Mouse (Mus musculus): ENCODE measurements around the gene Nub1. TPM values are rescaled to one million over a fixed set of nuclear protein-coding genes. Genes with fewer than 3 reads are reported as not detected.

Gene Nub1
- polyA plus RNA-seq, 1 experiment from 2014 or later, result 30.8 TPM

GRCm38 (mm10) chr5:24709962-24710361 is 24.6 kb downstream of the Nub1 start:
- ATAC-seq (ENCODE audit: insufficient number of reproducible peaks, insufficient read depth, low FRiP score, low TSS enrichment, low read depth), result no peak
- whole genome bisulfite sequencing, result 64% methylated on average over 2 of the region's 2 CpGs
- no peak overlapping the region for H3K9ac ChIP-seq
- no peak overlapping the region for H3K27ac ChIP-seq
- H3K4me1 ChIP-seq, result no peaks in the 10 kb centered on the region
- H3K36me3 ChIP-seq, result peaks cover 99% of the 10 kb centered on the region
- H3K27me3 ChIP-seq, result no peaks in the 10 kb centered on the region
- H3K9me3 ChIP-seq, result peaks cover 11% of the 10 kb centered on the region; the same call in 1 of the 2 replicates
- H3K4me3 ChIP-seq, result no peak overlapping the region
- H3K4me2 ChIP-seq, result no peak overlapping the region

DNA sequence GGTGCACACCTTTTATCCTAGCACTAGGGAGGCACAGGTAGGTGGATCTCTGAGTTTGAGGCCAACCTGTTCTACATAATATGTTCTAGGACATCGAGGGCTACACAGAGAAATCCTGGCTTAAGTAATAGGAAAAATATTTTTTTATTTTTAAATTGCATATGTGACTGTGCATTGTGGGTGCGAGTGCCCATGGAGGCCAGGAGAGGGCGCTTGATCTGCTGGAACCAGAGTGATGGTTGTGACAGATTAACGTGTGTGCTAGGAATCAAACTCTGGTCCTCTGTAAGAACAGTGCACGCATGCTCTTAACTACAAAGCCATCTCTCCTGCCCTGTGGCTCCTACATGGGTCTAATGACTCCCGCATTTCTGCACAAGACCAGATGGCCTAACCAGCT is 26.3 kb downstream of the Nub1 start:
- Histone ChIP-seq H3K27me3 (no peaks in the 10 kb centered on the region), H3K9ac (no peak overlapping the region), H3K4me1 (no peaks in the 10 kb centered on the region), H3K9me3 (peaks cover 11% of the 10 kb centered on the region; the same call in 1 of the 2 replicates), H3K27ac (no peak overlapping the region), H3K4me3 (no peak overlapping the region), H3K4me2 (no peak overlapping the region), H3K36me3 (peaks cover 99% of the 10 kb centered on the region)
- WGBS, result 93% methylated on average over 6 of the region's 6 CpGs
- ATAC-seq (ENCODE audit: insufficient number of reproducible peaks, insufficient read depth, low FRiP score, low TSS enrichment, low read depth), result no peak

DNA sequence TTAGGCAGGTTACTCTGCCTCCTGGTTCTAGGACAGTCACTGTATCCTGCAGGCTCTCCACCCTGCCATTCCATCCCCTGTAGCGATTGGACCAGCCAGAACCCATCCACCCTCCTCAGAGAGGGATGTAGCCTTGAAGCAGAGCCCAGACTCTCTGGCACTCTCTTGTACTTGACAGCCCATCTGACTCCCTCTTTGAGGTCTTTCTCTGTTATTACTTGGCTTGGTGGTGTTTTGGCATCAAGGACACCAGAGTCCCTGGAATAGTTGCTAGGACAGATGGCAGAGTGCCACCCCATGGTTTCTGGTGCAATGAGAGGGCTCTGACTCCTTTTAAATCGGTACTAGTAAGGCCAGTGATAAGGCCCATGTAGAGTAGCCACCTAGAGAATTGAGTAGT is 27.9 kb downstream of the Nub1 start:
- Histone ChIP-seq H3K27ac (no peak overlapping the region), H3K4me1 (no peaks in the 10 kb centered on the region), H3K9ac (no peak overlapping the region), H3K9me3 (peaks cover 11% of the 10 kb centered on the region; the same call in 1 of the 2 replicates), H3K4me3 (no peak overlapping the region), H3K27me3 (no peaks in the 10 kb centered on the region), H3K4me2 (no peak overlapping the region), H3K36me3 (peaks cover 99% of the 10 kb centered on the region)
- no peak for ATAC-seq (ENCODE audit: insufficient number of reproducible peaks, insufficient read depth, low FRiP score, low TSS enrichment, low read depth)
- 93% methylated on average over 2 of the region's 2 CpGs for WGBS

DNA sequence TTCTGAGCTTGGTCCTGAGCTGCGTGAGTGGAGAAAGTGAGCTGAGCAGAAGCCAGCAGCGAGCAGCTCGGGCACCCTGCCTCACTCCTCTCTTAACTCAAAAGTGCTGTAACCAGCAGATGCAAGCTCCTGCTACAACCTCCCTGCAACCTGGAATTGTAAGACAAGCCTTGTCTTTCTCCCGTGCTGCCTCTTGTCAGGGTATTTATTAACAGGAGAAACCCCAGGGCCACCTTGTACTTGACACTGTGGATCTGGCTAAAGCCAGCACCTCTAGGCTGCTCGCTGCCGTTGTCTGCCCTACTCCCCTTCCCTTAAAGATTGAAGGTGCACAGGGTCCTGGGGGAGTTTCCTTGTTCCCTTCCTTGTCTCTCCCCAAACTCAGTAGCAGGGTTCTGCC is 28.7 kb downstream of the Nub1 start:
- no peak overlapping the region for H3K27ac ChIP-seq
- H3K36me3 ChIP-seq, result peaks cover 99% of the 10 kb centered on the region
- ATAC-seq (ENCODE audit: insufficient number of reproducible peaks, insufficient read depth, low FRiP score, low TSS enrichment, low read depth), result no peak
- no peaks in the 10 kb centered on the region for H3K27me3 ChIP-seq
- no peak overlapping the region for H3K9ac ChIP-seq
- H3K9me3 ChIP-seq, result peaks cover 11% of the 10 kb centered on the region; the same call in 1 of the 2 replicates
- WGBS, result 90% methylated on average over 6 of the region's 6 CpGs
- no peak overlapping the region for H3K4me2 ChIP-seq
- H3K4me1 ChIP-seq, result no peaks in the 10 kb centered on the region
- H3K4me3 ChIP-seq, result no peak overlapping the region

DNA sequence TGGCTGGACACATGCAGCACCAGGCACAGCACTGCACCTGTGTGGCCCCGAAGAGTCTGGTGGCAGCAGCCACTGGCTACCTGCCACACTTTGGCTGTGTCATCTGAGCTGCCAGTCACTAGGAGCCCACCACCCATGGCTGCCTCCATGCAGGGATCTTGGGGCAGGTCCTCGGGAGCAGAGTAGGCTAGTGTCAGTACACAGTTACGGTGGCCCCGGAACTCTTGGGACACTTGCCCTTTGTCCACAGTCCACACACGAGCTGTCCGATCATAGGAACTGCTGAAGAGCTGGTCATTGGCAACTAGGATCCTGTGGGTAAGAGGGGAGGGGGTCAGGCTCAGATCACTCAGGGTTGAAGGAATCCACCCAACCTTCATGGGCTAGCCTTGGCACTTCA is 32.7 kb downstream of the Nub1 start:
- Histone ChIP-seq H3K4me1 (no peaks in the 10 kb centered on the region), H3K36me3 (peaks cover 93% of the 10 kb centered on the region), H3K27me3 (no peaks in the 10 kb centered on the region), H3K9ac (no peak overlapping the region), H3K9me3 (no peaks in the 10 kb centered on the region), H3K27ac (no peak overlapping the region), H3K4me3 (no peak overlapping the region), H3K4me2 (no peak overlapping the region)
- no peak for ATAC-seq (ENCODE audit: insufficient number of reproducible peaks, insufficient read depth, low FRiP score, low TSS enrichment, low read depth)
- 93% methylated on average over 6 of the region's 6 CpGs for WGBS

GRCm38 (mm10) chr5:24719852-24720251 is 34.5 kb downstream of the Nub1 start:
- Histone ChIP-seq H3K27me3 (no peaks in the 10 kb centered on the region), H3K9ac (no peak overlapping the region), H3K4me1 (peaks cover 15% of the 10 kb centered on the region), H3K9me3 (no peaks in the 10 kb centered on the region), H3K27ac (no peak overlapping the region), H3K4me3 (no peak overlapping the region), H3K4me2 (no peak overlapping the region), H3K36me3 (peaks cover 75% of the 10 kb centered on the region)
- WGBS, result 84% methylated on average over 3 of the region's 3 CpGs
- ATAC-seq (ENCODE audit: insufficient number of reproducible peaks, insufficient read depth, low FRiP score, low TSS enrichment, low read depth), result no peak

DNA sequence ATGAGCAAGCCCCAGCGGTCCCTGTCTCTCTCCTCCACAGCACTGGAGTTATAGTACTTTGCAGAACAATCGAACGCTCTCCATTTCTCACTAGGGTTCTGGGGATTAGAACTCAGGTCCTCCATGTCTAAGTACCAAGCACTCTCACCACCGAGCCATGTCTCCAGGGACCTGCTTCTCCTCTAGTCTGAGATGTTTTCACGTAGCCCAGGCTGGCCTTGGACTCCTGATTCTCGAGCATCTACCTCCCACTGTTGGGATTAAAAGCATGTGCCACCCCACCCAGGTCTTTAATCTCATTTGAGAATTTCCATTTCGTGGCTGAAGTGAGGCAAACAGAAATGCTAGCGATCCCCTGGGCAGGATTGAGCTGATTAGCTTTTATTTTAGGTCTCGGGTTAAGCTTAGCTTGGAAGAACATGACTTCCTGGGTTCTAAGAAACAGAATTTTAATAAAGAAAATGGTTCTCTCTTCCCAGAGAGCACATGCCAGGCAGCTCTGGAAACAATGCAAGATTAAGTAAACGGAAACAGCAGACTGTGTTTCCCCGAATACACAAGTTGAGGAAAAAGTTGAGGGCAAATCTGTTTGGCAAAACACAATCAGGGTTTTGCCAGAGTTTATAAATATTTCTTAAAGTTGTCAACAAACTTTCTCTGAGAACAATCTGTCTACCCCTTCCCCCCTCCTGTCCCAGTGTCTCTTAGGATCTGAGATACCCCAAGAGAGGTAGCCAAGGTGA is 38.4 kb downstream of the Nub1 start:
- Histone ChIP-seq H3K9me3 (no peaks in the 10 kb centered on the region), H3K36me3 (peaks cover 51% of the 10 kb centered on the region), H3K27ac (peak overlapping the region; percentile 85), H3K4me1 (peaks cover 47% of the 10 kb centered on the region), H3K9ac (0 out of 2 replicates have a peak overlapping the region, but pooled peaks have one; percentile 44), H3K4me3 (no peak overlapping the region), H3K4me2 (peak overlapping the region; percentile 27), H3K27me3 (no peaks in the 10 kb centered on the region)
- 61% methylated on average over 11 of the region's 11 CpGs for WGBS
- ATAC-seq (ENCODE audit: insufficient number of reproducible peaks, insufficient read depth, low FRiP score, low TSS enrichment, low read depth), result no peak

GRCm38 (mm10) chr5:24724270-24724634 is 38.9 kb downstream of the Nub1 start:
- 74% methylated on average over 5 of the region's 5 CpGs for WGBS
- H3K36me3 ChIP-seq, result peaks cover 46% of the 10 kb centered on the region
- H3K27me3 ChIP-seq, result no peaks in the 10 kb centered on the region
- peak overlapping the region; percentile 85 for H3K27ac ChIP-seq
- H3K4me2 ChIP-seq, result peak overlapping the region; percentile 27
- H3K9ac ChIP-seq, result peak overlapping the region; percentile 44; the same call in 1 of the 2 replicates
- ATAC-seq (ENCODE audit: insufficient number of reproducible peaks, insufficient read depth, low FRiP score, low TSS enrichment, low read depth), result no peak
- H3K9me3 ChIP-seq, result no peaks in the 10 kb centered on the region
- peaks cover 50% of the 10 kb centered on the region for H3K4me1 ChIP-seq
- H3K4me3 ChIP-seq, result no peak overlapping the region

DNA sequence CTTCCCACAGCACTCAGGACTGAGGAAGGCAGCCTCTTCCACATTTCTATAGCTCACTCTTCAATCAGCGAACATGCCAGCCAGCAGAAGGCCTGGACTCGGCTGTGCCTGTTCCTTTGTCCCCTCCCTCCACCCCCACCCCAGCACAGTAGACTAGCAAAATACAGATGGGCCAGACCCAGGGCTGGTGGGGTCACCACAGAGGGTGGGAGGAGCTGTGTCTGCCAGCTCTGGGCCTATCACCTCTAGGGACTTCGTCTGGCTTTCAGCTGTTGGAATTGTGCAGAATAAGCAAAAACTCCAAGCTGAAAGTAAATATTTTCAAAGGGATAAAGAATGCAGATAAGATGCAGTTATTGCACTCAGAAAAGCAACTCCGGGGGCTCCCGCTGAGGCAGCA is 39.5 kb downstream of the Nub1 start:
- H3K36me3 ChIP-seq, result peaks cover 40% of the 10 kb centered on the region
- ATAC-seq (ENCODE audit: insufficient number of reproducible peaks, insufficient read depth, low FRiP score, low TSS enrichment, low read depth), result peak; percentile 77
- no peaks in the 10 kb centered on the region for H3K9me3 ChIP-seq
- no peaks in the 10 kb centered on the region for H3K27me3 ChIP-seq
- WGBS, result 32% methylated on average over 5 of the region's 5 CpGs
- peak overlapping the region; percentile 44 for H3K9ac ChIP-seq
- H3K4me1 ChIP-seq, result peaks cover 55% of the 10 kb centered on the region
- peak overlapping the region; percentile 85 for H3K27ac ChIP-seq
- peak overlapping the region; percentile 27 for H3K4me2 ChIP-seq
- no peak overlapping the region for H3K4me3 ChIP-seq

- H3K4me2 ChIP-seq, result peak overlapping the region; percentile 27
- H3K9ac ChIP-seq, result peak overlapping the region; percentile 17; the same call in 1 of the 2 replicates
- no peak for ATAC-seq (ENCODE audit: insufficient number of reproducible peaks, insufficient read depth, low FRiP score, low TSS enrichment, low read depth)
- H3K36me3 ChIP-seq, result peaks cover 33% of the 10 kb centered on the region
- H3K4me1 ChIP-seq, result peaks cover 57% of the 10 kb centered on the region
- peak overlapping the region; percentile 85 for H3K27ac ChIP-seq
- 64% methylated on average over 6 of the region's 6 CpGs for WGBS
- no peak overlapping the region for H3K4me3 ChIP-seq
- no peaks in the 10 kb centered on the region for H3K9me3 ChIP-seq
- no peaks in the 10 kb centered on the region for H3K27me3 ChIP-seq
Observed at GRCm38 (mm10) chr5:24725897-24726296, 40.6 kb downstream of the Nub1 start.

DNA sequence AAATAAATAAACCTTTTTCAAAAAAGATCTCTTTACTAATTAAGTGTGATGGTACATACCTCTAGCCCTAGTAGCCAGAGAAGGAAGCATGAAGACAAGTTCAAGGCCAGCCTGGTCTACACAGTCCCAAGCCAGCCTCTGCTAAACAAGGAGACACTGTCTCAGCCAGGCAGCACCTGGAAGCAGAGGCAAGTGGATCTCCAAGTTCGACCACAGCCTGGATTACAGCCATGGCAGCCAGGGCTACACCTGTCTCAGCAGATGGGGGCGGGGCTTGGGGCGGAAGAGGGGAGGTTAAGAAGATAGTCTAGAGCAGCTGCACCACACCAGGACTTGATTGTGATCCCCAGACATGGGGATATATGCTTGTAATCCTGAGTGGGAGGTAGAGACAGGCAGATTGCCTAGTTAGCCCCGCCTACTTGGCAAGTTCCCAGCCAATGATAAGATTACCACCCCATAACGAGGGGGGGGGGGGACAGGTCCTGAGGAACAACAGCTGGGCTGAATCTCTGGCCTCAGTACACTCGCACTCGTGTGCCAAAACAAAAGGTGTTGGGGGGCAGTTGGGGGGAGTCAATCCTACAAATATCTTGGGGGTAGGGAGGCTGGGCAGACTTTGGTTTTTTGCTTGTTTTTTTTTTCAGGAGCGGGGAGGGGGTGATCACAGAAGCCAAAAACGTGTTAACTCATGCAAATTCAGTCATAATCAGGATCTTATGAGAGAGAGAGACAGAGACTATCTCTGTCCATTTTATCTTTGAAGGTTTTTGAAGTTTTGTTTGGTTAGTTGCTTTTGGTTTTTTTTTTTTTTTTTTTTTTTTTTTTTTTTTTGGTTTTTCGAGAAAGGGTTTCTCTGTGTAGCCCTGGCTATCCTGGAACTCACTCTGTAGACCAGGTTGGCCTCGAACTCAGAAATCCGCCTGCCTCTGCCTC is 41.8 kb downstream of the Nub1 start:
- peaks cover 69% of the 10 kb centered on the region for H3K4me1 ChIP-seq
- no peak overlapping the region for H3K27ac ChIP-seq
- no peaks in the 10 kb centered on the region for H3K27me3 ChIP-seq
- no peak overlapping the region for H3K9ac ChIP-seq
- no peak overlapping the region for H3K4me3 ChIP-seq
- H3K9me3 ChIP-seq, result no peaks in the 10 kb centered on the region
- 64% methylated on average over 12 of the region's 12 CpGs for WGBS
- H3K4me2 ChIP-seq, result peak overlapping the region; percentile 2
- no peak for ATAC-seq (ENCODE audit: insufficient number of reproducible peaks, insufficient read depth, low FRiP score, low TSS enrichment, low read depth)
- H3K36me3 ChIP-seq, result peaks cover 22% of the 10 kb centered on the region

All from embryonic facial prominence, embryonic 13.5 days (tissue).